Mouse (Mus musculus) forebrain, embryonic 14.5 days (tissue): ENCODE measurements around the gene Robo4. TPM values are rescaled to one million over a fixed set of nuclear protein-coding genes. Genes with fewer than 3 reads are reported as not detected.
A peak's percentile ranks its signal among the peaks of the same experiment; 100 is the strongest.

Experiments
- ATAC-seq: fragments of 200-750 bp; cut with Nextera tagmentation; 2 replicates; pipeline ENCODE4 v1.8.0; 2017; ENCODE audit warnings: mild to moderate bottlenecking, moderate library complexity
- DNase-seq: peaks from one replicate; pipeline ENCODE4 v3.0.0-alpha.2; 2015; ENCODE audit warnings: low spot score
- H3K27ac ChIP-seq: fragments of 300-500 bp; sonication (generic); 2 replicates; pipeline ENCODE4 v1.5.1; 2014; ENCODE audit warnings: low read depth, mild to moderate bottlenecking, control low read depth, low read length, moderate library complexity
- H3K27me3 ChIP-seq: fragments of 300-500 bp; sonication (generic); replicated peaks from 2 replicates; pipeline ENCODE4 v1.6.1; 2014; ENCODE audit warnings: low read length, control low read depth, mixed read lengths; ENCODE audit not compliant: control insufficient read depth, insufficient read depth
- H3K36me3 ChIP-seq: fragments of 300-500 bp; sonication (generic); 2 replicates; pipeline ENCODE4 v1.6.1; 2014; ENCODE audit warnings: low read length, control low read depth; ENCODE audit not compliant: control insufficient read depth, insufficient read depth
- H3K4me1 ChIP-seq: fragments of 300-500 bp; sonication (generic); 2 replicates; pipeline ENCODE4 v1.6.1; 2014; ENCODE audit warnings: antibody characterized with exemption, low read length, control low read depth; ENCODE audit not compliant: control insufficient read depth, insufficient read depth
- H3K4me2 ChIP-seq: fragments of 300-500 bp; sonication (generic); 2 replicates; pipeline ENCODE4 v1.6.1; 2014; ENCODE audit warnings: mild to moderate bottlenecking, control low read depth, low read length
- H3K4me3 ChIP-seq: fragments of 300-500 bp; sonication (generic); 2 replicates; pipeline ENCODE4 v1.5.1; 2014; ENCODE audit warnings: low read depth, low read length, control low read depth
- H3K9ac ChIP-seq: fragments of 300-500 bp; sonication (generic); 2 replicates; pipeline ENCODE4 v1.6.1; 2014; ENCODE audit warnings: mild to moderate bottlenecking, low read length, control low read depth, moderate library complexity
- H3K9me3 ChIP-seq: fragments of 300-500 bp; sonication (generic); replicated peaks from 2 replicates; pipeline ENCODE4 v1.6.1; 2016; ENCODE audit warnings: low read length, control low read depth, mixed read lengths; ENCODE audit not compliant: control insufficient read depth
- WGBS: fragments of 180-500 bp; shearing (Covaris S2); extraction: QIAGEN DNeasy Blood & Tissue Kit; methylation state at CpG from one replicate; pipeline ENCODE4 v1.1.7; 2014; 5-methylcytosine and 5-hydroxymethylcytosine counted together
- polyA plus RNA-seq: library from polyadenylated mRNA; unstranded; fragments of >200 nt; fragmentation: Nextera tagmentation; extraction: Ambion mirVana; gene quantifications from 2 replicates; pipeline ENCODE4 v1.2.1, GENCODE M21; 2014

The Robo4 gene
- polyA plus RNA-seq = 3.3 and 3.7 TPM in 2 replicates

- no peaks in the 10 kb centered on the region for H3K9me3 ChIP-seq
- DNase-seq (no peak), ATAC-seq (no peak)
- H3K4me3 ChIP-seq = no peak within 1 kb of the TSS
- no peaks in the 10 kb centered on the region for H3K27me3 ChIP-seq
- H3K4me2 ChIP-seq = no peak within 1 kb of the TSS
- H3K4me1 ChIP-seq = no peaks in the 10 kb centered on the region
- H3K9ac ChIP-seq = no peak within 1 kb of the TSS
- H3K27ac ChIP-seq = no peak within 1 kb of the TSS
- 28% methylated on average over 7 of the region's 7 CpGs for WGBS
- no peaks in the 10 kb centered on the region for H3K36me3 ChIP-seq
These were observed at the start of gene Robo4 for GRCm38 (mm10) chr9:37401802-37402201. TSS of gene Robo4 (plus strand) at chr9:37401897.

- Histone ChIP-seq H3K36me3 (no peaks in the 10 kb centered on the region), H3K27me3 (no peaks in the 10 kb centered on the region), H3K9ac (no peak overlapping the region), H3K4me3 (no peak overlapping the region), H3K4me1 (peaks cover 10% of the 10 kb centered on the region; the same call in 1 of the 2 replicates), H3K4me2 (no peak overlapping the region), H3K9me3 (no peaks in the 10 kb centered on the region), H3K27ac (no peak overlapping the region)
- WGBS = 82% methylated on average over 1 of the region's 1 CpGs
- ATAC-seq (no peak), DNase-seq (no peak)
These were observed 47.2 kb upstream of the Robo4 start for GRCm38 (mm10) chr9:37354485-37354884.

GRCm38 (mm10) chr9:37358713-37359330 is 42.9 kb upstream of the Robo4 start:
- Histone ChIP-seq H3K9ac (no peak overlapping the region), H3K27me3 (no peaks in the 10 kb centered on the region), H3K4me1 (peaks cover 11% of the 10 kb centered on the region; the same call in 1 of the 2 replicates), H3K4me2 (no peak overlapping the region), H3K4me3 (no peak overlapping the region), H3K36me3 (no peaks in the 10 kb centered on the region), H3K27ac (peak overlapping the region; percentile 76), H3K9me3 (no peaks in the 10 kb centered on the region)
- peak; percentile 75 for ATAC-seq
- peak; percentile 79 for DNase-seq
- 4% methylated on average over 7 of the region's 7 CpGs for WGBS

- ATAC-seq (peak; percentile 84), DNase-seq (peak; percentile 88)
- H3K4me2 ChIP-seq = no peak overlapping the region
- H3K27me3 ChIP-seq = no peaks in the 10 kb centered on the region
- 6% methylated on average over 6 of the region's 6 CpGs for WGBS
- H3K9ac ChIP-seq = no peak overlapping the region
- H3K9me3 ChIP-seq = no peaks in the 10 kb centered on the region
- H3K27ac ChIP-seq = peak overlapping the region; percentile 76
- no peak overlapping the region for H3K4me3 ChIP-seq
- peaks cover 11% of the 10 kb centered on the region; the same call in 1 of the 2 replicates for H3K4me1 ChIP-seq
- no peaks in the 10 kb centered on the region for H3K36me3 ChIP-seq
These were observed 42.1 kb upstream of the Robo4 start for GRCm38 (mm10) chr9:37359331-37360220.

- Histone ChIP-seq H3K4me2 (no peak overlapping the region), H3K27ac (no peak overlapping the region), H3K9ac (no peak overlapping the region), H3K4me1 (peaks cover 11% of the 10 kb centered on the region; the same call in 1 of the 2 replicates), H3K4me3 (no peak overlapping the region), H3K9me3 (no peaks in the 10 kb centered on the region), H3K36me3 (no peaks in the 10 kb centered on the region), H3K27me3 (no peaks in the 10 kb centered on the region)
- DNase-seq = no peak
- no peak for ATAC-seq
These were observed 39.6 kb upstream of the Robo4 start for GRCm38 (mm10) chr9:37362084-37362483.

GRCm38 (mm10) chr9:37362881-37363280 is 38.8 kb upstream of the Robo4 start:
- Histone ChIP-seq H3K9ac (no peak overlapping the region), H3K4me3 (no peak overlapping the region), H3K4me2 (no peak overlapping the region), H3K27me3 (no peaks in the 10 kb centered on the region), H3K4me1 (peaks cover 11% of the 10 kb centered on the region; the same call in 1 of the 2 replicates), H3K27ac (no peak overlapping the region), H3K36me3 (no peaks in the 10 kb centered on the region), H3K9me3 (no peaks in the 10 kb centered on the region)
- ATAC-seq (no peak), DNase-seq (no peak)
- 78% methylated on average over 1 of the region's 1 CpGs for WGBS

GRCm38 (mm10) chr9:37363551-37363950 is 38.1 kb upstream of the Robo4 start:
- 72% methylated on average over 3 of the region's 3 CpGs for WGBS

GRCm38 (mm10) chr9:37364392-37364791 is 37.3 kb upstream of the Robo4 start:
- ATAC-seq (no peak), DNase-seq (no peak)
- no peaks in the 10 kb centered on the region for H3K36me3 ChIP-seq
- no peaks in the 10 kb centered on the region for H3K9me3 ChIP-seq
- H3K4me3 ChIP-seq = no peak overlapping the region
- no peak overlapping the region for H3K27ac ChIP-seq
- no peak overlapping the region for H3K4me2 ChIP-seq
- WGBS = 78% methylated on average over 3 of the region's 3 CpGs
- no peak overlapping the region for H3K9ac ChIP-seq
- H3K27me3 ChIP-seq = no peaks in the 10 kb centered on the region
- peaks cover 1% of the 10 kb centered on the region; the same call in 1 of the 2 replicates for H3K4me1 ChIP-seq

More at GRCm38 (mm10) chr9:37363551-37363950, 38.1 kb upstream of the Robo4 start:
- no peak for DNase-seq
- Histone ChIP-seq H3K4me1 (peaks cover 10% of the 10 kb centered on the region; the same call in 1 of the 2 replicates), H3K9ac (no peak overlapping the region), H3K9me3 (no peaks in the 10 kb centered on the region), H3K4me3 (no peak overlapping the region), H3K27ac (no peak overlapping the region), H3K27me3 (no peaks in the 10 kb centered on the region), H3K36me3 (no peaks in the 10 kb centered on the region), H3K4me2 (no peak overlapping the region)
- no peak for ATAC-seq

GRCm38 (mm10) chr9:37365706-37366105 is 36.0 kb upstream of the Robo4 start:
- Histone ChIP-seq H3K4me3 (no peak overlapping the region), H3K27ac (no peak overlapping the region), H3K4me2 (no peak overlapping the region), H3K4me1 (no peaks in the 10 kb centered on the region), H3K9me3 (no peaks in the 10 kb centered on the region), H3K9ac (no peak overlapping the region), H3K36me3 (no peaks in the 10 kb centered on the region), H3K27me3 (no peaks in the 10 kb centered on the region)
- ATAC-seq = no peak
- 76% methylated on average over 5 of the region's 5 CpGs for WGBS
- no peak for DNase-seq
